Mouse (Mus musculus): Measurements from ENCODE around the gene Cryzl2. TPM values are rescaled to one million over a fixed set of nuclear protein-coding genes. Genes with fewer than 3 reads are reported as not detected.

Cryzl2 gene
- total RNA-seq, 2 experiments from 2014 or later, result 4.7 to 9.2 TPM

DNA sequence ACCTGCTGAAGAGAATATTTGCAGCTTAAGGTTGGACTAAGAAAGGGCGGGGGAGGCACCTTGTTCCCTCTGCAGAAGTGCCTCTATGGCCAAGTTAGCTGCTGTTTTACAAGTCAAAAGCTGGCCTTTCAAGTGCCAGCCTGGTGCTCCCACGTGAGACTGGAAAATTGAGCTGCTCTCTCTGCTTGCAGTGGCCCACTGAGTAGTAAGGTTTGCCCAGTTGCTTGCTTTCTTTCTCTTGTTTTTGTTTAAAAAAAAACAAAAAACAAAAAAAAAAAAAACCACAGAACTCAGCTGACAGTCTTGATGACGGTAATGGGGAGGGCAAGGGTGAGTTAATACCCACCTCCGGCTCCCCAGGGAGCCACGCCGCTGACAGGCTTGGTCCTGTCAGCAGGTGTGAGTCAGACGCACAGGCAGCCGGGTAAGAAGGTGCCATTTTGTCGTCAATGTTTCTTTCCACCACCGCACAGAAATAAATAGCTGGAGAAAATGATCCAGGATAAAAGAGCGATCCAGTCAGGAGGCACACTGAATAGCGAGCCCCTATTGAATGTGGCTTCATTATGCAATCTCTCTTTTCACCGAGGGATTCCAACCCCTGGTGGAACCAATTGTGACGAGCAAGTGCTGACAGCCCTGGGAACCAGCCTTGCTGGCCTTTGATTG lies 18.3 kb upstream of the Cryzl2 start:
- no peak for ATAC-seq (replicated peaks; ENCODE audit: low FRiP score, poor library complexity, severe bottlenecking)

DNA sequence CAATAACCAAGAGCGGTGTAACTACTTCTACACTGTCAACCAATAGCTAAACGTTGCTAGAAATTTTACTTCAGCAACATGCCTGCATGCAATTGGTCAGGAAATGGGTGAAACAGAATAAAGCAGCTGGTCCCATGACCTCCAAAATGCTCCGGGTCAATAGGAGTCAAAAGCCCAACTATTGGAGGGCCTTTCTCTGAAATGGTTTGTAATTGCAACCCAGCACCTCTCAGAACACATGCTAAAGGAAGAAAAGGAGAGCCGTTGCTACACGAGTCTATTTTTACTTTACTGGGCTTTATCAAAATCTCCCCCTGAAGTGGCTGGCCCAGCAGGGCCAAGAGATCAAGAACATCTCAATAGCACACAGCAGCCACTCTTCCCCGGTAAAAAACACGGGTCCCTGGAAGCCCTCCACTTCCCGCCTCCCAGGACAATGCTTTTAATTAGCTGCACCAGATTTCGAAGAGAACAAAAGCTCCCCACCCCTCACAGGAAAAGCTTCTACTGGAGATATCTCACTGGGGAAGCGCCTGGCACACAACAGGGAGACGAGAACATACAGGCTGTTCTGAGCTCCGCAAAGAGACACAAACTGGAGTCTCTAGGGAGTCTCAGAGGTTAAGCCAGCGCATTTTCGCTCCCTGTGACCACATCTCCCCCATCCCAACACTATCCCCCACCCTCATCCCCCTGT lies 15.2 kb upstream of the Cryzl2 start:
- ATAC-seq (replicated peaks; ENCODE audit: low FRiP score, poor library complexity, severe bottlenecking), result no peak

DNA sequence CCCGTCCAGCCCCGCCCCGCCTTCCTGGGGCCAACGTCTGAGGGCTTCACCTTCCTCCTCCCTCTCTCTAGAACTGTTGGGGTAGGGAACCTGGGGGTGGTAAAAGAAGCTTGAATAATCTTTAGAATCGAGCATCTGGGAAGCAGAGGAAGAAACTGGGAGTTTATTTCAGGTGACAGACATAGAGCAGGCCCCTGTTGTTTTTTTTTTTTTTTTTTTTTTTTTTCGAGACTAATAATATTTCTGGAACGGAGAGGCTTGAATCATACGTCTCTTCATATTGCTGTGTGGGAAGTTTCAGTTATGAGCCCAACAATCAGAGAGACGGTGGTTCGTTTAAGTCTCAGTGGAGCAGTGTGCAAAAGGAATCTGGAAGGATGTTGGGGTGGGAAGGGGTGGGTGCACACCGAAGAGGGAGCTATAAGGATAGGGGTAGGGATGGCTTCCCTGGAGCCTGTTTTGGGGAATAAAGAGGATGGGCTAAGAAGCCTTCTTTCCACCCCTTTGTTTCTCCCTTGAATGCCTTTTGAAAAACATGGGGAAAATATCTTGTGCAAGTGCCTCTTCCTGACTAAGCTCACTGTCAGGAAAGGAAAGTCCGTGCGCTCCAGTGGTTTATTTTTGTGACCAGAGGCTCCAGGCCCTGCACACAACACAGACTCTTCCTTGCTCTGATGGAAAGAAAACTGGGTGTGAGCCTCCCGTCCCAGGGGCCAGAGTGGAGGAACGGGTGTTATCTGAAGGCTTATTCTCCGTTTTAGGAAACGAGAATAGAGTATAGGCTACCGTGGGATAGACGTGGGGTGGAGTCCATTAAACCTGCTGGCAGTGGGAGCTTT lies 14.4 kb upstream of the Cryzl2 start:
- no peak for ATAC-seq (replicated peaks; ENCODE audit: low FRiP score, poor library complexity, severe bottlenecking)

DNA sequence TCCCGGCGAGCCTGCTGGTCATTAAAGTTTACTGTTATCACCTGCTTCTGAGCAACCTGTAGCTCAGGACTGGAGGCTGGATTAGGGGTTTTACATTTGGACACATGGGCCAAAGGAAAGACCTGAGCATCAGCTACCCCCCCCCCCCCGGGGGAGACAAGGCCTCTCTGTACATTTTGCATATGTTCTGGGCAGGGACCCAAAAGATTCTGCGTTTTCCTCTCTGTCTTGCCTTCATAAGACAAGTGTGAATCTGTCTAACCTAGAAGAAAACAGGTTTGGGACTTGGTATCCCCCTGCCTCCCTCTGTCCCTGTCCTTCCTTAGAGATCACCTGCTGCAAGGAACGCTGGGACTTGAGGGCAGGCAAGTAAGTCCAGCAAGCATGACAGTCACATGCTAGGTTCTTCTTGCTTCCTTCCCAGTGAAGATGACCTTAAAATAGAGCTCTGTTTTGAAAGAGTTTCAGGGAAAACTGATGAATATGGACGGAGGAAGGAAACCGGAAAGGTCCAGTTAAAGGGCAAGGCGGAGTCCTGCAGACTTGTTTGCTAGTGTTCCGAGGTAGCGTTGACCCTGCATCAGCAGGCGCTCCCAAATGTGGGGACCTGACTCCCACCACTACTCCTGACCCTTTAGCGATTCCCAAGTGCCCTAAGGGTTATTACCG lies 13.6 kb upstream of the Cryzl2 start:
- ATAC-seq (replicated peaks; ENCODE audit: low FRiP score, poor library complexity, severe bottlenecking), result no peak

DNA sequence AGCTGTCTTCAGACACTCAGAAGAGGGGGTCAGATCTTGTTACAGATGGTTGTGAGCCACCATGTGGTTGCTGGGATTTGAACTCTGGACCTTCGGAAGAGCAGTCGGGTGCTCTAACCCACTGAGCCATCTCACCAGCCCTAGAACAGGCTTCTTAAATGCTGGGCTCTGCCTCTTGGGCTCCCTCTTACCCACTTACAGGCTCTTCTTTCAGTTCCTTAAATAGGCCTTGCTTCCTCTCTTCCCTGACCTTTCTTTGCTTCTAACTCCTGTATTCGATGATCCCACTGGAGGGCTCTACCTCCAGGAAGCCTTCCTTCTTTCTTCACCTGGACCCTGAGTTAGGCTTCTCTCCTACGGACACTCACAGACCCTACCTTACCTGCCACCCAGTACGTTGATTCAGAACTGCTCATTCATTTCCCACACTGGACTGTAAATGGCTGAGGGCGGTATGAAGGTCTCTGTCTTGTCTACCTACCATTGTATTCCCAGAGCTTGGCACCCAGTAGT lies 12.9 kb upstream of the Cryzl2 start:
- no peak for ATAC-seq (replicated peaks; ENCODE audit: low FRiP score, poor library complexity, severe bottlenecking)

DNA sequence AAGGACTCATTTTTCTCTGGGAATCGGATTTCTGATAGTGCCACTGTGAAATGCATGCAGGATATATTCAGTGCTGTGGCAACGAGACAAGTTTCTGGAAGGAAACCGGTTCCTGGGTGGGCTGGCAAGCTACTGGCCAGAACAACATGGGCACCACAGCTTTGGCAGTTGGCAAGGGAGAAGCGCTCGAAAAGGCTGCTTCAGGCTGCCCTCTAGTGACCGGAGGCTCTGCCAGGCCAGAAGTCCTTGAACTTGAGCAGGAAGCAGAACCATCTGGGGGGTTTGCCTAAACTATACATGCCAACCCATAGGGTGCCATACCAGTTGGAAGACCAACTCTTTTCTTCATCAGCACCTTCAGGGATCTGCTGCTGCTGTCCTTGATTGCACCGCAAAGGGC lies 12.1 kb upstream of the Cryzl2 start:
- ATAC-seq (replicated peaks; ENCODE audit: low FRiP score, poor library complexity, severe bottlenecking), result no peak

DNA sequence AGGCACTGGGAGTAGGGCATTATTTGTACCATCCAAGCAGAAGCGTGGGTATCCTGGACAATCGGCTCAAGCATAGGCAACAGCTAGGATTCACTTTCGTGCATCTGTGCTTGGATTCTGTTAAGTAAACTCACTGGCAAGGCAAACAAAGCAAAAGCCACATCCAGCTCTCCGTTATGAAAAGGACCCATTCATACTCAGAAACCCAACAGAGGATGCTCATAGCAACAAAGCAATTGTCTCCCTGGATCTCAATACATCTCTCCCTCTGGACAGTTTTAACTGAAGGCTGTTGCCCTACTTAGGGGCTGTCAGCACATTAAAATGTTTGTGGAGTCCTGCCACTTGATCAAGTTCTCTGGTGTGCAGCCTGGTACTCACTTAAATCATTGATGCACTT lies 11.2 kb upstream of the Cryzl2 start:
- ATAC-seq (replicated peaks; ENCODE audit: low FRiP score, poor library complexity, severe bottlenecking), result no peak

DNA sequence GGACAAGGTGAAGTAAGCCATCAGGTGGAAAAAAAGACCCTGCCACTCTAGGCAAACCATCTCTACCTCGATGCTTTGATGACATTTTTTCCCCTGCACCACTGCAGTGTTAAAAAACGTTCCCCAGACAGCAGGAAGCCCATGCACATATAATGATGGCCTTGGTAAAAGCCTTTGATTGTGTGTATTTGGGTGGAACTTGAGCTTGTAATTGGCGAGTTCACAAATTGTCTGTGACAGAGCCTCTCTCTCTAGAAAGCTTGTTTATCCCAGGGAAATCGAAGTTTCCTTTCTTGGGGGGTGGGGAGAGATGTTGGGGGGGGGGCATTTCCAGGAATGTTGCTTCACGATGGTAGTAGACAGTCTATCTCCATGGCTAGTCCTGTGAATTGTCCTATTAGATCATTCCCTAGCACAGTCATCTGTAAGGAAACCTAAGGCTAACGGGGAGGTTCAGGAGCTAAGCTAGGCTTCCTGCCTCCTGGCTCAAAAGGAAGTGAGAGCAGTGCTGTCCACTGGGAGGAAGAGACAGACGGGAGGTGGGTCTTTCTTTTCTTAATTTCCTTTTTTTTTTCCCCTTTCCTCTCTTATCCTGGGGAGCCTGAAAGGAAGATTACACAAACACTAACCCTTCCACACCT lies 10.1 kb upstream of the Cryzl2 start:
- no peak for ATAC-seq (replicated peaks; ENCODE audit: low FRiP score, poor library complexity, severe bottlenecking)

DNA sequence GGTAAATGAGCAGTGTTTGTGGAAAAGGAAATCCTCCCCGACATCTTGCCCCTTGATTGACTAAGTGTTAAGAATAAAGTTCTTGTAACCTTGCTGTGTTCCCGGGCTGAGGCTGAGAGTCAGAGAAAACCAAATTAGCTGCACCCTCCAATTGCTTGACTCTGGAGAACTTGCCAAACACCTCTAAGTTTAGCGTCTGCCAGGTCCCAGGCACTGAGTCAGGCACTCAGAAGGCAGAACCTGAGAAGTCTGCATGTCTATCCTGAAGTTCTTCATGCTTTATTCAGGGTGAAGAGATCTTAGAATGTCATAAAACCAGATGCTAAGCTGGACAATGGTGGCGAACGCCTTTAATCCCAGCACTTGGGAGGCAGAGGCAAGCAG lies 9.6 kb upstream of the Cryzl2 start:
- no peak for ATAC-seq (replicated peaks; ENCODE audit: low FRiP score, poor library complexity, severe bottlenecking)

DNA sequence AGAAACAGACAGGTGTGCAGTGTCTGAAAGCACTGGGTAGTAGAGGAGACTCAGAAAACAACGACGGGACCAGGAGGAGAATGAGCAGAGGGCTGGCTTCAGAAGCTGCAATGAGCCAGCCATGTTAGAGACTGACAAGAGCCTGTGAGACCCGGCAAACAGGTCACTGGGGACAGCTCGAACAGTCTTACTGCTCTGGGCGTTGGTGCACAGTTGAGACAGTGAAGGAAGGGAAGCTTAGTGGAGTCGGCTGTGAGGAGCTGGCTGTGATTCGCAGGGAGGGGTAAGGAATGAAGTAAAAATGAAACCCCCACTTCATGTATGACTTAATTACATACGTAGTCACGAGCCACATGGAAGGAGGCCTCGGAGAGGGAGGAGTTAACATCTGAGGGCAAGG lies 8.8 kb upstream of the Cryzl2 start:
- no peak for ATAC-seq (replicated peaks; ENCODE audit: low FRiP score, poor library complexity, severe bottlenecking)

DNA sequence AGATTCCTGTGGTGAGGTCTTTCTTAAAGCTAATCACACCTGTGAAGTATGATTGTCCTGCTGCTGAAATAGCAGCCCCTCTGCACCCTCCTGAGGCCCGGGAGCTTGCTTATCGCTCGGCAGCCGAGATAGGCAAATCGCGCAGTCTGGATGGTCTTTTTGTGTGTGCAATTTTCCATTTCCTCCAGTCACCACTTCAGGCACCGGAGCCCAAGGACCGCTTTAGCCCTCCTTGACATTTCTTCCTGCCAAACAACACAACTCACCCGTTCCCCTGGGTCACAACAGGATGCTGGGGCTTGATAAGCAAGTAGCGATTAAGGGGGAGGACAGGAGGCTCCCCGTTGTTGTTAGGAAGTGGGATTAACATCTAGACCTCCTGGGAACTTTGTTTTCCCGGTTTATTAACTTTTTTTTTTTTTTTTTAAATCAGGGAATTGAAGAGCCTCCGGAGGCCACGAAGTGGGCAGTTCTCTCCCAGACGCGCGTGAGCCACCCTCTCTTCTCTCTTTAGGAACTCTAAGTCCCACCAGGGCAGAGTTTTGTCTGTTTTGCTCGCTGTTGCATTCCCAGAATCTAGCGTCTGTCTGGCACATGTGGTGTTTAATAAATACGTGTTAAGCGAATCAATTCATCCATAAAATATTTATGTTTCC lies 8.3 kb upstream of the Cryzl2 start:
- no peak for ATAC-seq (replicated peaks; ENCODE audit: low FRiP score, poor library complexity, severe bottlenecking)

DNA sequence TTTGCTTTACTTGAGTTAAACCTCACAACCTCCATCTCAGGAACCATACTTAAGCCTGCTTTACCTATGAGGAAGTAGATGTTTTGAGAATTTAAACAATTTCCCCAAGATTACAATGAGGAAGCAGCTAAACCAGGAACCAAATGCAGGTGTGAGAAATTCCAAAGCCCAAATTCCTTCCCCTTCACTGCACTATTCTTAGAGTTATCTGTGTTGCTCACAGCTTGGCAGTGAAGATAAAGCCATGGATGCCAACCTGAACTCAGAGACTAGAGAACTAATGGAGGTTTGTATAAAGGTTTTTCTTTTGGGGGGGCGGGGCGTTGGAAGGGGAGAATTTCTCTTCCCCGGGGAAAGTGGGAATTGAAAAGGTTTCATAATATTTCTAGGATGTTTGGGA lies 6.1 kb upstream of the Cryzl2 start:
- no peak for ATAC-seq (replicated peaks; ENCODE audit: low FRiP score, poor library complexity, severe bottlenecking)

DNA sequence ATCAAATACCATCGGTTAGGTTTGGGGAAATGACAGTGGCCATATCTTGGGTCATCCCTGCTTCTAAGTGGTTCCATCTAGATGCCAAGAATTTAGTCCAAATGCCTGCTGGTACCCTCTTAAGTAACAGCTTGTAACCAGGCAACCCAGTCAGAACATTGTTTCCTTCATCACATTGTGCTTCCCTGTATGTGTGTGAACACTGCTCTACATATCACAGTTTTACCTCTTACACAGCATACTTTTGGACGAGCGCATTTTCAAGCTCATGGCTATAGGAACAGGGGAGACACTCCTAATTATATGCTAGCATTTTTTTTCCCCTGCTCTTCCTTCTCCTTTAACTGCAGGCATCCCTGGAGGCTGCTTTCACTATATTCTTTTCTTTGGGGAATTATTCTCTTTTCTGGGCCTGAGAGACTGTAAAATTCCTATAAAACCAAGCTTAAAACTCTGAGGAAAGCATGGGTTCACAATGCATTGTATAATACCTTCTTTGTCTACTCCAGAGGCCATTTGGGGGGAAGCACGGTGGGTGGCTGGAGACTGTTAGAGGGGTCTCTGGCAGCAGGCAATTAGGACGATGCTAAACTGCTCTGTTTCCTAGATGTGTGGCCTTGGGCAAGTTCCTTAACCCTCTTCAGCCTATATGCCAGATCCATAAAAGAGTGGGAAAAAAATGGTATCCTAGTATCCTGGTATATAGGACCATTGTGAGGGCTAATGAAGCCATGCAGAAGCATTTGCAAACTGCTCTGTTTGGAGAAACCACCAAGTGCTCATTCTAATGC lies 5.4 kb upstream of the Cryzl2 start:
- ATAC-seq (replicated peaks; ENCODE audit: low FRiP score, poor library complexity, severe bottlenecking), result no peak

DNA sequence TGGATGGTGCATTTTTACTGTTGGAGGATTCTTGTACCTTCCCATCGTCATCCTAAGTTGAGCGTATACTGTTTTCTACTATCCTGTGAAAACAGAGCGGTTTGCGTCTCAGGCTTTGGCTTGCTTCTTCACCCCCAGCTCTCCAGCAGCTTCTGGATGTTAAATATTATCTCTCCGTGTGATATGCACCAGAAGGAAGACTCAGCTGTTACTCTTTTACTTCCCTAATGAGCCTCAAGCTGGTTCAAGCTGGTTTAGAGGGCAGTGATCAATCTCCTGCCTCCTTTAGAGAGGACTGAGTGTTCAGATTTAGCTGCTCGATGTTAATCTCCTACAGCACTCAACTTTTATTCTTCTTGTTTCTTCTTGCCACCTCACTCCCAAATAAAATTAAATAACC lies 3.5 kb upstream of the Cryzl2 start:
- ATAC-seq (replicated peaks; ENCODE audit: low FRiP score, poor library complexity, severe bottlenecking), result no peak

DNA sequence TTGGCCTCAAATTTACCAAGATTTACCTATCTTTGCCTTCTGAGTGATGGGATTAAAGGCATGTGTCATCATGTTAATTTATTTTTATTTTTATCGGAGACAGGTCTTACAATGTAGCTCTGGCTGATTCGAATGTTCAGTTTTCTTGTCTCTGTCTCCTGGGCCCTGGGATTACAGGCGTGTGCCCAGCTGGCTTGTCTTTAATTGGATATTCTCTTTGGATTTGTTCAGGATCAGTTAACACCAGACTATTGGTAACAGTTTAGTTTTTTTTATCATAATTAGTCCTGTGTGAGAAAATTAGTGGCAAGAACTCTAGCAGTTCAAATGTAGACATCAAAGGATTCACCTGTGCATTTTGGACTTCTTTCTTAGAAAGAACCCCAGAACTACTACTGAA lies 588 bp upstream of the Cryzl2 start:
- ATAC-seq (replicated peaks; ENCODE audit: low FRiP score, poor library complexity, severe bottlenecking), result no peak

DNA sequence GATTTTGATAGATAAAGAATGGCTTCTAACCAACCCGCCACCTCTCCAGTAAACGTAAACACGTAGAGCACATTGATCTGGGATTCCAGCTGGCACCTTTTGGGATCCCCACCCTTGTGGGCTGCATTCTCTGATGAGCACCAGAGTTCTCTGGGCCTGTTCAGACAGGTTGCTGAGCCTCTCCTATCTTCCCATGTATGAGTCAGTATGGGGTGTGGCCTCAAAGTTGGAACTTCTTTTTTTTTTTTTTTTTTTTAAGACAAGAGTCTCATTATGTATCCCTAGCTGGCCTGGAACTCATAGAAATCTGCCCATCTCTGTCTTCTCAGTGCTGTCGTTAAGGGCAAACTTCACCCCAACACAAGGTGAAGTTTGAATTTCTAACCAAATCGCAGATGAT lies 1.5 kb downstream of the Cryzl2 start:
- no peak for ATAC-seq (replicated peaks; ENCODE audit: low FRiP score, poor library complexity, severe bottlenecking)

DNA sequence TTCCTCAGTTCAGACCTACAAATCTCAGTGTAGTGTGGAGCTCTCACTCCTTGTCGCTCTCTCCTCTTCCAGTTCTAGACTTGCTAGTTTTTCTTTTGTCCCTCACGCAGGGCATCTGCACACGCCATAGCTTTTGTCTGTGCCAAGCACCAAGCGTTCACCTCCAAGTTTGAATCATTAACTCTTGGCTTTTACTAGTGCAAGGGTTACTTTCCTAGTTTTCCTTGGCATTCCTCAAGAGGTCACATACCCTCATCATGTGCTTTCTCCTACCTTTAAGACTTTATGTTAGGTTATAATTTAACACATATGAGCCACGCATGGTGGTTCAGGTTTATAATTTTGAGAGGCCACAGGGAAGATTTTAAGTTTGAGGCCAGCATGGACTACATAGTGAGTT lies 2.9 kb downstream of the Cryzl2 start:
- ATAC-seq (replicated peaks; ENCODE audit: low FRiP score, poor library complexity, severe bottlenecking), result no peak

DNA sequence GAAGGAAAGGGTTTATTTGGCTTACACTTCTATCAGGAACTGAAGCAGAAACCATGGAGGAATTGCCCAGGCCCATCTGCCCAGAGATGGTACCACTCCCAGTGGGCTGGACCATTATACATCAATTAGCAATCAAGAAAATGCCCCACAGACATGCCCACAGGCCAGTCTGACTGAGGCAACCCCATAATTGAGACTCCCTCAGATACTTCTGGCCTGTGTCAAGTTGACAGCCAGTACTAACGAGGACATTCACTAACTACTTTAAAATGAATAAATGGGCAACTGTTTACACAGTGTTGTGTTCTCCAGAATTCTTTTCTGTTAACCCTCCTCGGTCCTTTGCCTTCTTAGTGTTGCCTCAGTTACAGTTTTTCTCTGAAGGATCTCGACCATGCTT lies 4.0 kb downstream of the Cryzl2 start:
- no peak for ATAC-seq (replicated peaks; ENCODE audit: low FRiP score, poor library complexity, severe bottlenecking)

DNA sequence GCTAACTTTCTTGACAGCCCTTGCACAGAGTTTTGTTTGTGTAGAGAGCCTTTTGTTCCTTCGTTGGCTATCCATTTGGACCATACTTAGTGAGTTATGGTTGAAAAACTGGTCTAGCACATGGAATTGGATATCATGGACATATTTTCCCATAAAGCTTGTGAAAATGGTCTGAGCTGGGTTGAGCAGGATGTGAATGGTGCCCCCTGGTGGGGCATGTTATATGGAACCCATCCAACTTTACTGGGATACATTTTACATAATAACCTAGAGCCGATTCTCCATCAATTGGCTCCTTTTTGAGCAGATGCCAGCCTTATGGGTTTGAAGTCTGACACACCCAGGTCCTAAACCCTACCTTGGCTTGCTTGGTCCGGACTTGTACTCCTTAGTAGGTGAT lies 6.8 kb downstream of the Cryzl2 start:
- no peak for ATAC-seq (replicated peaks; ENCODE audit: low FRiP score, poor library complexity, severe bottlenecking)
